Mouse (Mus musculus): ENCODE results near the gene Rad23a. TPM values are rescaled to one million over a fixed set of nuclear protein-coding genes. Genes with fewer than 3 reads are reported as not detected.

Rad23a gene
- total RNA-seq, 1 experiment, result 76.7 TPM

- no peak for DNase-seq (ENCODE audit: low read depth, low spot score)
- Histone ChIP-seq H3K27ac (ENCODE audit: insufficient read depth, low read depth, low read length, poor library complexity, severe bottlenecking) (no peak overlapping the region; the same call in 1 of the 2 replicates), H3K4me1 (ENCODE audit: control insufficient read depth in 2 of 2, insufficient read depth in 2 of 2, low read length in 2 of 2, poor library complexity in 1 of 2) (no peaks in the 10 kb centered on the region), H3K9ac (ENCODE audit: insufficient read depth, low read depth, low read length, poor library complexity, severe bottlenecking) (no peak overlapping the region), H3K36me3 (ENCODE audit: control insufficient read depth, insufficient read depth, low read length, poor library complexity, severe bottlenecking) (no peaks in the 10 kb centered on the region), H3K4me3 (ENCODE audit: insufficient read depth in 1 of 2, low read depth in 1 of 2, low read length in 2 of 2, poor library complexity in 1 of 2, severe bottlenecking in 1 of 2) (no peak overlapping the region), H3K9me3 (ENCODE audit: control insufficient read depth, insufficient read depth, low read depth, low read length) (no peaks in the 10 kb centered on the region)
- in situ Hi-C loops (cut with MboI; ENCODE audit: low sequenced_read_pairs in 2 of 2, unreplicated experiment in 2 of 2), result no loop called here
- no peak for TF ChIP-seq CHD2 (IDR thresholded peaks at IDR 0.05; ENCODE audit: low read depth, low read length)
Observed at GRCm38 (mm10) chr8:84809109-84809940, 31.1 kb downstream of the Rad23a start.

- TF ChIP-seq HCFC1 (IDR thresholded peaks at IDR 0.05; ENCODE audit: borderline replicate concordance, insufficient read depth, low read length), result no peak
- H3K4me1 ChIP-seq (ENCODE audit: control insufficient read depth in 2 of 2, insufficient read depth in 2 of 2, low read length in 2 of 2, poor library complexity in 1 of 2), result no peaks in the 10 kb centered on the region
- no peaks in the 10 kb centered on the region for H3K9me3 ChIP-seq (ENCODE audit: control insufficient read depth, insufficient read depth, low read depth, low read length)
- DNase-seq (ENCODE audit: low read depth, low spot score), result no peak
- no peak overlapping the region for H3K9ac ChIP-seq (ENCODE audit: insufficient read depth, low read depth, low read length, poor library complexity, severe bottlenecking)
- H3K4me3 ChIP-seq (ENCODE audit: insufficient read depth in 1 of 2, low read depth in 1 of 2, low read length in 2 of 2, poor library complexity in 1 of 2, severe bottlenecking in 1 of 2), result no peak overlapping the region
- no peak overlapping the region for H3K27ac ChIP-seq (ENCODE audit: insufficient read depth, low read depth, low read length, poor library complexity, severe bottlenecking)
- in situ Hi-C loops (cut with MboI; ENCODE audit: low sequenced_read_pairs in 2 of 2, unreplicated experiment in 2 of 2), result no loop called here
- H3K36me3 ChIP-seq (ENCODE audit: control insufficient read depth, insufficient read depth, low read length, poor library complexity, severe bottlenecking), result no peaks in the 10 kb centered on the region
Observed at GRCm38 (mm10) chr8:84806031-84806430, 34.4 kb downstream of the Rad23a start.

- DNase-seq (ENCODE audit: low read depth, low spot score), result no peak
- no peak within 1 kb of the TSS for H3K27ac ChIP-seq (ENCODE audit: insufficient read depth, low read depth, low read length, poor library complexity, severe bottlenecking)
- H3K4me3 ChIP-seq (ENCODE audit: insufficient read depth in 1 of 2, low read depth in 1 of 2, low read length in 2 of 2, poor library complexity in 1 of 2, severe bottlenecking in 1 of 2), result peak within 1 kb of the TSS; percentile 60 to 79
- H3K36me3 ChIP-seq (ENCODE audit: control insufficient read depth, insufficient read depth, low read length, poor library complexity, severe bottlenecking), result no peaks in the 10 kb centered on the region
- in situ Hi-C loops (cut with MboI; ENCODE audit: low sequenced_read_pairs in 2 of 2, unreplicated experiment in 2 of 2), result no loop called here
- TF ChIP-seq ZNF384 (IDR thresholded peaks at IDR 0.05; ENCODE audit: low read depth, low read length), result no peak
- no peaks in the 10 kb centered on the region for H3K9me3 ChIP-seq (ENCODE audit: control insufficient read depth, insufficient read depth, low read depth, low read length)
- H3K9ac ChIP-seq (ENCODE audit: insufficient read depth, low read depth, low read length, poor library complexity, severe bottlenecking), result peak within 1 kb of the TSS; percentile 69
- no peaks in the 10 kb centered on the region for H3K4me1 ChIP-seq (ENCODE audit: control insufficient read depth in 2 of 2, insufficient read depth in 2 of 2, low read length in 2 of 2, poor library complexity in 1 of 2)
Observed at GRCm38 (mm10) chr8:84799999-84800831, 40.2 kb downstream of the Rad23a start, which contains the start of gene Nfix. Gene Nfix, minus strand, starts transcription at chr8:84800344.

GRCm38 (mm10) chr8:84799136-84799931 is 41.1 kb downstream of the Rad23a start:
- no peaks in the 10 kb centered on the region for H3K36me3 ChIP-seq (ENCODE audit: control insufficient read depth, insufficient read depth, low read length, poor library complexity, severe bottlenecking)
- peak overlapping the region; percentile 60 to 79 for H3K4me3 ChIP-seq (ENCODE audit: insufficient read depth in 1 of 2, low read depth in 1 of 2, low read length in 2 of 2, poor library complexity in 1 of 2, severe bottlenecking in 1 of 2)
- H3K4me1 ChIP-seq (ENCODE audit: control insufficient read depth in 2 of 2, insufficient read depth in 2 of 2, low read length in 2 of 2, poor library complexity in 1 of 2), result no peaks in the 10 kb centered on the region
- TF ChIP-seq ZNF384 (IDR thresholded peaks at IDR 0.05; ENCODE audit: low read depth, low read length), result no peak
- TF ChIP-seq CHD2 (IDR thresholded peaks at IDR 0.05; ENCODE audit: low read depth, low read length), result no peak
- no peak for TF ChIP-seq HCFC1 (IDR thresholded peaks at IDR 0.05; ENCODE audit: borderline replicate concordance, insufficient read depth, low read length)
- no peak for TF ChIP-seq ZC3H11A (IDR thresholded peaks at IDR 0.05; ENCODE audit: borderline replicate concordance, low read depth, low read length)
- TF ChIP-seq MAFK (IDR thresholded peaks at IDR 0.05; ENCODE audit: insufficient read depth, low read depth, low read length), result no peak
- no peaks in the 10 kb centered on the region for H3K9me3 ChIP-seq (ENCODE audit: control insufficient read depth, insufficient read depth, low read depth, low read length)
- H3K27ac ChIP-seq (ENCODE audit: insufficient read depth, low read depth, low read length, poor library complexity, severe bottlenecking), result no peak overlapping the region
- no peak for DNase-seq (ENCODE audit: low read depth, low spot score)
- H3K9ac ChIP-seq (ENCODE audit: insufficient read depth, low read depth, low read length, poor library complexity, severe bottlenecking), result peak overlapping the region; percentile 69
- in situ Hi-C loops (cut with MboI; ENCODE audit: low sequenced_read_pairs in 2 of 2, unreplicated experiment in 2 of 2), result no loop called here

Measured in ES-E14 (cell line).